Mouse (Mus musculus) c-Kit-negative CD71-positive TER-119-positive erythroid progenitor cells, embryonic 14.5 days (primary cell): ENCODE results near the gene A130010J15Rik.

Experiments
- DNase-seq: peaks from one replicate; pipeline ENCODE4 v3.0.0-alpha.2; 2013; ENCODE audit warnings: low read depth, low spot score

A130010J15Rik gene

DNA sequence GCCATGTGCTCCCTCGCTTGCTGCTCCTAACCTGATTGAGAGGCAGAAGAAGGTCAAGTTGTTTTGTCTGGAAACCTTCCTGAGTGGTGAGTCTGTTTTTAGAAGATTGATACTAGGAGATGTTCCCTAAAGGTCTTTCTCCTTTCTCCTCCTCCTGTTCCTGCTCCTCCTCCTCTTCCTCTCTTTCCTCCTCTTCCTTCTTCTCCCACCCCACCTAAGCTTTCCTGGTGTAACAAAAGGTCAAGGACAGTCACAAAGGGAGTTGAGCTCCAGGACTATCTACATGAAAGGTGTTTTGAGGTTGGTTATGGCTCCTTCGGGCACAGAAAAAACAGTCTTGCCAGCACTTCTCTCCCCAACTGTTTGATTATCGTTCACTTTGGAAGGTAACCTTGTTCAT lies at the start of gene A130010J15Rik:
Gene A130010J15Rik, plus strand, starts transcription at position 301 of the 400 bp plus-strand sequence.
- DNase-seq = no peak

DNA sequence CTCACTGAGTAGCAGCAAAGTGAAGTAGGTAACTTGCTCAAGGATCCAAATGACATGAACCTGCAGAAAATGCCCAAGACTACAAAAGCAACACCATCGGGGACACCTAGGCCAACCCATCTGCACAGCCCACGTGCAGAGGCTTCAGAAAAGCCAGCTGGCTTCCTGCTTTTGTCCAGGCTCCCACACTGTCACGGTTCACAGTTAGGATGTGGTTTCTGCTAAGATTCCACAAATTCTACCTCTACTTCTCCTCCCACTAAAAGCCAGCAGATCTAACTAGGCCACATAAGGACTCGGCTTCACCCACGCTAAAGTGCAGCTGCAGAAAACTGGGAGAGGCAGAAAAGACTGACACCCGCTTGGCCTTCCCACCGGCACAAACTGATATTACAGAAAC lies 45.1 kb upstream of the A130010J15Rik start:
- no peak for DNase-seq

- DNase-seq = no peak
Measured at GRCm38 (mm10) chr1:193123290-193123689, 44.6 kb upstream of the A130010J15Rik start.

DNA sequence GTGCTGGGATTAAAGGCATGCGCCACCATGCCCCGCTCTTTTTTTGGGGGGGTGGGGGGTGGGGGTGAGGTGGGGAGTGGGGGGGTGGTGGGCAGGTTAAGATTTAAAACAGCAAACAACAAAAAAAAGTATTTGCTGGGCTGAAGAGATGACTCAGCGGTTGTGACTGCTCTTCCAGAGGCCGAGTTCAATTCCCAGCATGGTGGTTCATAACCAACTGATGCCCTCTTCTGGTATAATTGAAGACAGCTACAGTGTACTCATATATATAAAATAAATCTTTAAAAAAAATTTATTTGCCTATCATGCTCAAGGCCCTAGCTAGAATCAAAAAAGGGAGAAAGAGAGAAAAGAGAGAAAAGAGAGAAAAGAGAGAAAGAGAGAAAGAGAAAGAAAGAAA lies 42.0 kb upstream of the A130010J15Rik start:
- DNase-seq = no peak

- DNase-seq = no peak
Measured at GRCm38 (mm10) chr1:193128055-193128454, 39.8 kb upstream of the A130010J15Rik start.

DNA sequence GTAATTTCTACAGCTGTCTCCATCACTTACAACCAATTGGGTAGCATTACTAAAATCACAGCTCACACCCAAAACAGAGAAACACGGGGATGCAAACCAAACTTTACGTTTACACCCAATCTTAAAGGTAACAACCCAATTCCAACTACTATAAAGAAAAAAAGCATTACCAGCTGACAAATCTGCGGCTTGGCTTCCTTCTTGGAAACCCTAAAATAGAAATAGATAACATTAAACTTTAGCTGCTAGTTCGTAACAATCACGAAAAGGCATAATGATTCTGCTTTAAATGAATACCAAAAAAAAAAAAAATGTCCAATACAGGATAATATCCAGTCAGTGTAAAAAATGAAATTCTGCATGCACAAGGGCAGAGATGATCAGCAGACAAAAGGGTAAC lies 38.5 kb upstream of the A130010J15Rik start:
- DNase-seq = no peak

DNA sequence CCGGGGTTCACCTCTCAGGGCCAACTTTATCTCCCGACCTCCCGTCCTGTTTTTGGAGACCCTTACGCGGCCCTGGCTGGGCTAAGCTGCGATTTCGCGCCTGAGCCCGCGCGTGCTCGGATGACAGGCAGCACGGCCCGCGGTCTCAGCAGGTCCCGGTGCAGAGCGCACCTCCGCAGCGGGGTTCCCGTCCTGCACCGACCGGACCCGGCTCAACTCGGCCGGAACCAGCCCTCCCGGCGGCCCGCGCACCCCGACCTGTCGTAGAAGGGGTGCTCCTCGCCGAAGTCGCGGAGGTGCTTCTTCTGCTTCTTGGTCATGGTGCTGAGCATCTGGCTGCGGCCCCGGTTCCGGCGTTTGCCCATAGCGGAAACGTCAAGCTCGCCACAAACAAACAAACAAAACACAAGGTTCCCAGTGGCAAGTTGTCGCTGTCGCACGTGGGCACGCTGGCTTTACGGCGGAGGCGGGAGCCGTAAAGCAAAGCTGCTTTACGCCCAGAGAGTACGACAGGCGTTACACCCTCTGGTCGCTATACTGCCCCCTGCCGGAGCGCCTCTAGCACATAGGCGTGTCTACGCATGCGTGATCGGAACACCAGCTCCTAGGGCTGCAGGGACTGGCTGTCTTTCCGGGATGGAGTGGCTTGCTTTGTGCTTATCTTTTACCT lies 37.9 kb upstream of the A130010J15Rik start, which contains the start of gene Diexf:
Gene Diexf, minus strand, starts transcription at position 487 of the 670 bp plus-strand sequence.
- peak; percentile 98 for DNase-seq

GRCm38 (mm10) chr1:193130456-193130825 lies 37.4 kb upstream of the A130010J15Rik start:
- no peak for DNase-seq

GRCm38 (mm10) chr1:193130839-193131238 lies 37.0 kb upstream of the A130010J15Rik start:
- no peak for DNase-seq

- no peak for DNase-seq
Measured at GRCm38 (mm10) chr1:193131311-193131948, 36.4 kb upstream of the A130010J15Rik start.

DNA sequence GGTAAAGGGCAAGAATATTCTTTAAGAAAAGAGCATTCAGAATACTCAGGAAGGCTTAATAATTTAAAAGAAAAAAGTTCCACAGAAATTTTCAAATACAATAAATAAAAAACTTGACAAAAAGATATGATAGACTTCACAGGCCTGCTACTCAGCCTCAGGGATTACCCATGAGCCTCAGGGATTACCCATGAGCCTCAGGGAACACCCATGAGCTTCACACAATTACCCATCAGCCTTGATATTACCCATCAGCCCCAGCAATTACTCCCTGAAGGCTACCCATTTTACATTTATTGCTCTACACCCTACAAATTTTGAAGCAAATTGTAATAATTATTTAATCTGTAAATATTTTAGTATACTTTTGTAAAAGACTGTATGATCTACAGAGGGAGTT lies 35.5 kb upstream of the A130010J15Rik start:
- DNase-seq = no peak

DNA sequence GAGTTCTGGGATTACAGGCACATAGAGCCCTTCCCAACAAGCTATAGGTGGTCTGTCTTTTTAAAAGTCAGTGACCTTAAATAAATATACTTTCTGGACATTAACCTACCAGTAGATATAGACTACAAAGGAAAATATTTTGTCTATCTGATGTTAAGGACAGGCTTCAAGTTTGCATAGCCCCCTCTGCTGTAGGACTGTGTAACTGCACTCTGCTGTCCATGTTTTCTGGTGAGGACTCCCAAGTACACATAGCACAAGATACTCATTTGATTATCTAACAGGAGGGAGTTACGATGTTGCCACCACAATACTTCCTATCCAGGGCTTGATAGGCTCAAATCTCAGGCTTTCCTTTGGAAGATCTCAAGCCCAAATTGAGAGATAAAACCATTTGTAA lies 34.1 kb upstream of the A130010J15Rik start:
- no peak for DNase-seq

GRCm38 (mm10) chr1:193138087-193138486 lies 29.8 kb upstream of the A130010J15Rik start:
- DNase-seq = no peak

GRCm38 (mm10) chr1:193138669-193139068 lies 29.2 kb upstream of the A130010J15Rik start:
- DNase-seq = no peak

DNA sequence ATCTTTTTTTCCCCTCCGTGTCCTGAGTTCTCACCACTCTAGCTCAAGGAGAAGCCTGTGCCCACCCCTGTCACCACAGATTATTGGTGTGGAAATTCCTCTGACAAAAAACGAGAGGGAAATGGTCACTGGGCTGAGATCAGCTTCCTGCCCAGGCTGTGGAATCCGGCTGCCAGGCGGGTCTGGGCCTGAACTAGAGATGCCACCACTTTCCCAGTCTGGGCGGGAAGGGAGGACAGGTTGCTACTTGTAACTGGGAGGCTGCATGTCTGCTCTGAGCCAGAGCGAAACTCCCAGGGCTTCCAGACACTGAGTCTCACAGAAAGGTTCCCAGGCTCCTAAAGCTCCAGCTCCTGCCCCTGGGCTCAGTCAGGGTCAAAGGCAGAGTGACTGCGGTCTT lies 26.7 kb upstream of the A130010J15Rik start:
- DNase-seq = no peak

- no peak for DNase-seq
Measured at GRCm38 (mm10) chr1:193142517-193143062, 25.3 kb upstream of the A130010J15Rik start.

- DNase-seq = no peak
Measured at GRCm38 (mm10) chr1:193144516-193144915, 23.3 kb upstream of the A130010J15Rik start.

GRCm38 (mm10) chr1:193145101-193145500 lies 22.7 kb upstream of the A130010J15Rik start:
- no peak for DNase-seq

GRCm38 (mm10) chr1:193146416-193146815 lies 21.4 kb upstream of the A130010J15Rik start:
- DNase-seq = no peak

DNA sequence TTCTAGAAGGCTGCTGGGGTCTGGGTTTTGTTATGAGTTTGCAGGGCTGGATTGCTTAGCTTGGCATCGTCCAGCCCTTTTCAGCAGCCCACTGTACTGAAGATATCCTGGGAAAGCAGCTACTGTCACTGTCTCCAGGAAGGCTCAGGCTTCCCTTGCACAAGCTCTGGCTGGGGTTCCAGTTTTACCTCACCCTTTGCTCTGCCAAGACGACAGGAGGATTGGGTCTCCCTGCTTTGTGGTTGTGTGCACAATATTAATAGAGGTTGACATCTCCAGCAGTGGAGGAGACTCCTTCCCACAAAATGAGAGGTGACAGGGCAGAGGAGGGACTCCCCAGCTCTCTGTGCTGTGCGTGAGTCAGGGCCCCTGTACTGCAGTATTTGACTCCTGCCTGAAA lies 18.6 kb upstream of the A130010J15Rik start:
- DNase-seq = no peak

DNA sequence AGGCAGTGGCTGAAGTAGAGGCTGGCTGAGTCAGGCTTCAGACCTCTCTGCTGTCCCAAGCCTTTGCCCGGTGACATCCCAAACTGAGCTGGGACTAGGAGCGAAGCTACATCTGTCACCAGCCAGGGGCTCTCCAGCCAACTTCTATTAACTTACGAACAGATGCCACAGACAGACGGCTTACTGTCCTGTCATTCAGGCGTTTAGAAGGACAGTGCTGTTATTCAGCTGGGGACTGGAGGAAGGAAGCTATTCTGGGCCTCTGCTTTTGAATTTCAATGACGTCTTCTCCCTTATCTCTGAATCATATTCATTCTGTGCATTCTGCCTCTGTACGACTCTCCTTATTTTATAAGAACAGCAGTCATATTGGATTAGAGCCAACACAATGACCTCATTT lies 16.7 kb upstream of the A130010J15Rik start:
- DNase-seq = no peak

- no peak for DNase-seq
Measured at GRCm38 (mm10) chr1:193152872-193153271, 15.0 kb upstream of the A130010J15Rik start, which contains the start of gene Irf6. Gene Irf6, plus strand, starts transcription at chr1:193153111.

DNA sequence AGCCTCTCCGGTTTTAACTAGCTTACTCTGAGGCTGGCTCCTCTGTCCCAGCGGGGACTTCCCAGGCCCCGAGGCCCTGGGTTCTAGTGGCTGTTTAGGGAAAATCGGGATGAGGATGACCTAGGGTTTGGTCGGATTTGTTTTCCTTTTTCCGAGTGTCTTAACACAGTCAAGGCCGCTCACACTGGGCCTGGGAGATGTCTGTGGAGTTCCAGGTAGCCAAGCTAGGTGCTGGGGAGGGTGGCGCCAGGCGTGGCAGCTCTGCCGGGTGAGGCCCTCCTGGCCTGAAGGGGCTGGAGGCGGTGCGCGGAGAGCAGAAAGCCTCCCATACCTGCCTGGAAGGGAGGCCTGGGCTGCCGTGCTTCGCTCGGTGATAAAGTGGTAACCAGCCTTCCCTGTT lies 14.3 kb upstream of the A130010J15Rik start:
- no peak for DNase-seq
